Comparison of ENCODE assay signal across 25 mouse cellular contexts in genomic region chr7:16110158-16110557, GRCm38 (mm10). TPM values are rescaled to one million over a fixed set of nuclear protein-coding genes. Genes with fewer than 3 reads are reported as not detected.
A peak's percentile ranks its signal among the peaks of the same experiment; 100 is the strongest.
DNase-seq lines count a peak whose midpoint lies in the region; ATAC-seq and TF ChIP-seq lines count a peak whose summit lies in the region.
"Had no signal": no experiment of that assay in that cellular context is flagged by ENCODE, and none has a peak within 500 bp of the region (broad histone marks: within the 10 kb centered on the region; RNA-seq: fewer than 3 reads in every experiment).

No protein-coding gene starts in this region.

- ATAC-seq in stomach, postnatal 0 days (ENCODE audit: low FRiP score, low TSS enrichment) = no peak
- ATAC-seq: forebrain, embryonic 16.5 days; hindbrain, embryonic 16.5 days; inflammation-experienced regulatory T-cells, adult 6 months; intestine, postnatal 0 days had no signal

- 24% methylated on average over 8 of the region's 8 CpGs for whole genome bisulfite sequencing in cerebellum, adult 2 months
- WGBS in stomach, postnatal 0 days = 94% methylated on average over 8 of the region's 8 CpGs

- peak overlapping the region; percentile 8; the same call in 1 of the 2 replicates for H3K9ac ChIP-seq in stomach, postnatal 0 days (ENCODE audit: low read length)
- H3K9ac ChIP-seq: embryonic facial prominence, embryonic 13.5 days; forebrain, embryonic 12.5 days; heart, embryonic 12.5 days had no signal

- no peak for TF ChIP-seq CTCF in cerebellum, adult 2 months (IDR thresholded peaks at IDR 0.05; ENCODE audit: borderline replicate concordance, insufficient read depth, low read depth, low read length)
- no peak for TF ChIP-seq CTCF in gastrocnemius, adult 2 months (IDR thresholded peaks at IDR 0.05)
- TF ChIP-seq CTCF in left cerebral cortex, adult 2 months (IDR thresholded peaks at IDR 0.05) = no peak
- TF ChIP-seq CTCF in stomach, postnatal 0 days (IDR thresholded peaks at IDR 0.05; ENCODE audit: low read depth) = no peak

- peaks cover 55% of the 10 kb centered on the region for H3K36me3 ChIP-seq in stomach, postnatal 0 days (ENCODE audit: control insufficient read depth, insufficient read depth, low read length)

- TF ChIP-seq POLR2A in cerebellum, adult 2 months (IDR thresholded peaks at IDR 0.05; ENCODE audit: borderline replicate concordance, insufficient read depth, low read length) = no peak

- peaks cover 66% of the 10 kb centered on the region for H3K4me1 ChIP-seq in cerebellum, adult 2 months (ENCODE audit: control insufficient read depth, insufficient read depth, low read length)
- no peaks in the 10 kb centered on the region for H3K4me1 ChIP-seq in stomach, postnatal 0 days (replicated peaks; ENCODE audit: control insufficient read depth, insufficient read depth)
- H3K4me1 ChIP-seq: embryonic facial prominence, embryonic 13.5 days; forebrain, embryonic 12.5 days; heart, embryonic 12.5 days; hindbrain, embryonic 10.5 days had no signal

- TF ChIP-seq EP300 in stomach, postnatal 0 days (optimal IDR thresholded peaks at IDR 0.05) = no peak

- no peak overlapping the region for H3K4me2 ChIP-seq in stomach, postnatal 0 days (replicated peaks; ENCODE audit: low read depth)
- H3K4me2 ChIP-seq: embryonic facial prominence, embryonic 13.5 days; forebrain, embryonic 12.5 days; heart, embryonic 12.5 days had no signal

- peak in 1 of 2 experiments; percentile 52 for DNase-seq in cerebellum, adult 2 months
- DNase-seq in cerebellum, adult 18-20 months = no peak
- DNase-seq in gastrocnemius, adult 2 months = peak; percentile 8
- no peak for DNase-seq in gastrocnemius, postnatal 36 days
- no peak for DNase-seq in left cerebral cortex, adult 2 months (ENCODE audit: extremely low spot score in 1 of 2, low spot score in 2 of 2)
- no peak for DNase-seq in left cerebral cortex, postnatal 14 days (ENCODE audit: low spot score in 2 of 2)
- DNase-seq in stomach, postnatal 0 days (ENCODE audit: low spot score) = no peak
- DNase-seq in MN1 (ENCODE audit: low spot score) = no peak
- DNase-seq: adrenal gland, adult 2 months; adrenal gland, postnatal 25 days; cerebellum, adult 9-10 months; gastrocnemius, postnatal 14 days had no signal

- intact Hi-C loops in gastrocnemius, adult 2 months (cut with DNase I) = no loop called here
- intact Hi-C loops in gastrocnemius, postnatal 36 days (cut with DNase I) = no loop called here
- intact Hi-C loops in left cerebral cortex, adult 2 months (cut with DNase I) = no loop called here
- intact Hi-C loops in left cerebral cortex, postnatal 14 days (cut with DNase I) = no loop called here

- H3K27ac ChIP-seq in cerebellum, adult 2 months (ENCODE audit: insufficient read depth, low read length) = peak overlapping the region; percentile 59
- no peak overlapping the region for H3K27ac ChIP-seq in gastrocnemius, adult 2 months
- H3K27ac ChIP-seq in left cerebral cortex, adult 2 months = peak overlapping the region; percentile 94
- H3K27ac ChIP-seq in stomach, postnatal 0 days (replicated peaks) = no peak overlapping the region
- H3K27ac ChIP-seq: embryonic facial prominence, embryonic 13.5 days; forebrain, embryonic 12.5 days; hindbrain, embryonic 10.5 days had no signal

- no peaks in the 10 kb centered on the region for H3K27me3 ChIP-seq in cerebellum, adult 2 months (ENCODE audit: control insufficient read depth, insufficient read depth, low read length)
- H3K27me3 ChIP-seq in stomach, postnatal 0 days (ENCODE audit: control insufficient read depth, insufficient read depth, low read length) = no peaks in the 10 kb centered on the region
- H3K27me3 ChIP-seq: embryonic facial prominence, embryonic 13.5 days; forebrain, embryonic 12.5 days; heart, embryonic 12.5 days had no signal

- H3K4me3 ChIP-seq in cerebellum, adult 2 months (replicated peaks; ENCODE audit: insufficient read depth, low read depth, low read length) = no peak overlapping the region
- H3K4me3 ChIP-seq in gastrocnemius, adult 2 months = no peak overlapping the region
- H3K4me3 ChIP-seq in left cerebral cortex, adult 2 months = no peak overlapping the region
- H3K4me3 ChIP-seq in stomach, postnatal 0 days (ENCODE audit: low read depth, low read length) = no peak overlapping the region
- H3K4me3 ChIP-seq: embryonic facial prominence, embryonic 13.5 days; forebrain, embryonic 12.5 days; heart, embryonic 12.5 days; hindbrain, embryonic 10.5 days had no signal

- H3K9me3 ChIP-seq in stomach, postnatal 0 days (ENCODE audit: control insufficient read depth, low read length) = no peaks in the 10 kb centered on the region
- H3K9me3 ChIP-seq: embryonic facial prominence, embryonic 13.5 days; forebrain, embryonic 12.5 days; heart, embryonic 12.5 days; hindbrain, embryonic 10.5 days had no signal

RNA-seq across cellular contexts. Expression of gene Kptn, which starts 9.5 kb away (rescaled TPM):
- 56.4 and 60.5 TPM in 2 replicates for polyA plus RNA-seq in cerebellum, adult 2 months (2012; rRNA removed)
- 10 to 100 TPM; 10.3 to 16.0 TPM for total RNA-seq in gastrocnemius, adult 2 months (2021)
- total RNA-seq in gastrocnemius, postnatal 36 days (2021) = 10 to 100 TPM; 10.8 to 11.3 TPM
- 10 to 100 TPM; 42.9 to 46.3 TPM for total RNA-seq in left cerebral cortex, adult 2 months (2021)
- total RNA-seq in left cerebral cortex, postnatal 14 days (2021) = 10 to 100 TPM; 41.7 to 47.5 TPM
- polyA plus RNA-seq in stomach, postnatal 0 days (2015; fragmentation: Nextera tagmentation; extraction: Ambion mirVana) = 11.8 and 13.1 TPM in 2 replicates

RNA-seq across cellular contexts. Expression of gene Napa, which starts 11.9 kb away (rescaled TPM):
- polyA plus RNA-seq in cerebellum, adult 2 months (2012; rRNA removed) = 447 and 471 TPM in 2 replicates
- 100 to 1,000 TPM in 1 of 2 experiments, 10 to 100 TPM in 1; 99.2 to 113 TPM for total RNA-seq in gastrocnemius, adult 2 months (2021)
- total RNA-seq in gastrocnemius, postnatal 36 days (2021) = 100 to 1,000 TPM in 1 of 2 experiments, 10 to 100 TPM in 1; 92.4 to 109 TPM
- total RNA-seq in left cerebral cortex, adult 2 months (2021) = 100 to 1,000 TPM; 269 to 280 TPM
- total RNA-seq in left cerebral cortex, postnatal 14 days (2021) = 100 to 1,000 TPM; 241 to 246 TPM
- polyA plus RNA-seq in stomach, postnatal 0 days (2015; fragmentation: Nextera tagmentation; extraction: Ambion mirVana) = 136 and 152 TPM in 2 replicates

RNA-seq across cellular contexts. Expression of gene Slc8a2, which starts 19.5 kb away (rescaled TPM):
- 84.6 and 116 TPM in 2 replicates for polyA plus RNA-seq in cerebellum, adult 2 months (2012; rRNA removed)
- under 1 TPM; 0.08 to 0.28 TPM for total RNA-seq in gastrocnemius, adult 2 months (2021)
- under 1 TPM; 0.12 to 0.13 TPM for total RNA-seq in gastrocnemius, postnatal 36 days (2021)
- 100 to 1,000 TPM; 226 TPM for total RNA-seq in left cerebral cortex, adult 2 months (2021)
- 100 to 1,000 TPM; 343 to 360 TPM for total RNA-seq in left cerebral cortex, postnatal 14 days (2021)
- polyA plus RNA-seq in stomach, postnatal 0 days (2015; fragmentation: Nextera tagmentation; extraction: Ambion mirVana) = 0.11 and 0.12 TPM in 2 replicates
- total RNA-seq: granulocyte monocyte progenitor cell, adult 5-6 weeks had no signal
- polyA plus RNA-seq: inflammation-experienced regulatory T-cells, adult 6 months had no signal

RNA-seq across cellular contexts. Expression of gene Zfp541, which starts 48.5 kb away (rescaled TPM):
- 0.16 and 0.28 TPM in 2 replicates for polyA plus RNA-seq in cerebellum, adult 2 months (2012; rRNA removed)
- total RNA-seq in gastrocnemius, adult 2 months (2021) = not detected
- total RNA-seq in gastrocnemius, postnatal 36 days (2021) = not detected
- total RNA-seq in left cerebral cortex, adult 2 months (2021) = under 1 TPM; 0.77 to 0.97 TPM
- under 1 TPM; 0.40 to 0.59 TPM for total RNA-seq in left cerebral cortex, postnatal 14 days (2021)
- 0.05 TPM in 2 replicates for polyA plus RNA-seq in stomach, postnatal 0 days (2015; fragmentation: Nextera tagmentation; extraction: Ambion mirVana)
- total RNA-seq: gastrocnemius, postnatal 14 days; heart, adult 8-10 months; heart, postnatal 25 days had no signal
- polyA plus RNA-seq: C2C12; forebrain, embryonic 12.5 days; heart, embryonic 16.5 days; intestine, postnatal 0 days had no signal

Comparison
In these comparisons a context has a peak if more than half of its experiments do, and no peak if none do; other contexts are left out.
1. H3K27ac ChIP-seq: peak in cerebellum, adult 2 months (single experiment) and left cerebral cortex, adult 2 months (single experiment); none in gastrocnemius, adult 2 months (single experiment) and stomach, postnatal 0 days (single experiment).
2. RNA of gene Slc8a2, which starts 19.5 kb away (total RNA-seq): 343 to 360 TPM in left cerebral cortex, postnatal 14 days and 226 TPM in left cerebral cortex, adult 2 months; 0.08 to 0.28 TPM in gastrocnemius, adult 2 months and 0.12 to 0.13 TPM in gastrocnemius, postnatal 36 days; every median in the first group is over 100 times any median in the second.